Mouse (Mus musculus) ovary, adult 10 weeks (tissue): ENCODE results near the gene Morn5. TPM values are rescaled to one million over a fixed set of nuclear protein-coding genes. Genes with fewer than 3 reads are reported as not detected.

Source experiments
- polyA plus RNA-seq: library from polyadenylated mRNA; stranded (reverse); fragments of 350-450 nt; fragmentation: Illumina TruSeq; extraction: RNeasy Lipid Tissue Mini Kit (QIAGEN cat#74804); gene quantifications from one replicate; pipeline ENCODE4 v1.2.3, GENCODE M21; 2014

Morn5 gene
- not detected for polyA plus RNA-seq

GRCm38 (mm10) chr2:36048748-36049566 lies at the start of gene Morn5, which contains the start of gene Ndufa8:
Gene Morn5 (plus strand): TSS chr2:36049458.
Gene Ndufa8 (minus strand): TSS chr2:36049406.

GRCm38 (mm10) chr2:36104956-36105741 lies 55.9 kb downstream of the Morn5 start, which contains the start of gene Lhx6:
Gene Lhx6 (minus strand): TSS chr2:36105408.

Other genes starting within 250 kb of the Morn5 start
- 3.7 TPM for gene Ttll11, start 69.5 kb upstream of the Morn5 start, polyA plus RNA-seq
- 2.8 TPM for gene Ndufa8, start 52 bp upstream of the Morn5 start, polyA plus RNA-seq
- gene Lhx6, start 56.0 kb downstream of the Morn5 start, polyA plus RNA-seq = 0.71 TPM
- 26.7 TPM for gene Mrrf, start 86.9 kb downstream of the Morn5 start, polyA plus RNA-seq
- gene Rbm18, start 87.3 kb downstream of the Morn5 start, polyA plus RNA-seq = 94.1 TPM
- 6.4 TPM for gene Ptgs1, start 181.0 kb downstream of the Morn5 start, polyA plus RNA-seq